Mouse (Mus musculus): ENCODE measurements around the gene Uqcc1. TPM values are rescaled to one million over a fixed set of nuclear protein-coding genes. Genes with fewer than 3 reads are reported as not detected.
A peak's percentile ranks its signal among the peaks of the same experiment; 100 is the strongest.
"Not testable (repeated sequence)": the region's sequence is repeated elsewhere in the genome, so short reads cannot be mapped to it uniquely, and the experiment has no call there.

The Uqcc1 gene
- polyA plus RNA-seq, 1 experiment from 2014 or later, result 31.7 TPM

- Histone ChIP-seq H3K9ac (replicated peaks) (no peak overlapping the region), H3K27me3 (ENCODE audit: insufficient read depth, low read length) (no peaks in the 10 kb centered on the region), H3K4me2 (ENCODE audit: low read depth, low read length) (no peak overlapping the region), H3K9me3 (ENCODE audit: low read length) (no peaks in the 10 kb centered on the region), H3K4me1 (ENCODE audit: insufficient read depth) (no peaks in the 10 kb centered on the region), H3K36me3 (replicated peaks; ENCODE audit: insufficient read depth, low read length) (no peaks in the 10 kb centered on the region), H3K27ac (ENCODE audit: low read depth) (no peak overlapping the region), H3K4me3 (ENCODE audit: low read depth, low read length) (no peak overlapping the region)
- no peak for TF ChIP-seq EP300 (IDR thresholded peaks at IDR 0.05; ENCODE audit: low read depth)
- no peak for TF ChIP-seq CTCF (IDR thresholded peaks at IDR 0.05; ENCODE audit: low read depth)
- 88% methylated on average over 40 of the region's 40 CpGs for WGBS (ENCODE audit: insufficient replicate concordance)
- DNase-seq, result no peak
- no peak for ATAC-seq
These were observed 11.8 kb upstream of the Uqcc1 start for GRCm38 (mm10) chr2:155941697-155942442.

- no peak within 1 kb of the TSS for H3K9ac ChIP-seq (replicated peaks)
- 76% methylated on average over 3 of the region's 3 CpGs for WGBS (ENCODE audit: insufficient replicate concordance)
- no peaks in the 10 kb centered on the region for H3K4me1 ChIP-seq (ENCODE audit: insufficient read depth)
- no peak within 1 kb of the TSS for H3K4me3 ChIP-seq (ENCODE audit: low read depth, low read length)
- H3K4me2 ChIP-seq (ENCODE audit: low read depth, low read length), result no peak within 1 kb of the TSS
- no peaks in the 10 kb centered on the region for H3K36me3 ChIP-seq (replicated peaks; ENCODE audit: insufficient read depth, low read length)
- H3K27ac ChIP-seq (ENCODE audit: low read depth), result no peak within 1 kb of the TSS
- TF ChIP-seq CTCF (IDR thresholded peaks at IDR 0.05; ENCODE audit: low read depth) (no peak), EP300 (IDR thresholded peaks at IDR 0.05; ENCODE audit: low read depth) (no peak)
- ATAC-seq, result no peak
- no peaks in the 10 kb centered on the region for H3K9me3 ChIP-seq (ENCODE audit: low read length)
- no peaks in the 10 kb centered on the region for H3K27me3 ChIP-seq (ENCODE audit: insufficient read depth, low read length)
- DNase-seq, result no peak
These were observed 10.6 kb upstream of the Uqcc1 start, which contains the start of gene Gm15557 for GRCm38 (mm10) chr2:155940681-155941080. Gene Gm15557, plus strand, starts transcription at chr2:155940728.

GRCm38 (mm10) chr2:155939897-155940529 lies 9.9 kb upstream of the Uqcc1 start:
- DNase-seq (no peak), ATAC-seq (no peak)
- Histone ChIP-seq H3K4me1 (ENCODE audit: insufficient read depth) (no peaks in the 10 kb centered on the region), H3K36me3 (replicated peaks; ENCODE audit: insufficient read depth, low read length) (no peaks in the 10 kb centered on the region), H3K9me3 (ENCODE audit: low read length) (no peaks in the 10 kb centered on the region), H3K9ac (replicated peaks) (no peak overlapping the region), H3K27me3 (ENCODE audit: insufficient read depth, low read length) (no peaks in the 10 kb centered on the region), H3K27ac (ENCODE audit: low read depth) (no peak overlapping the region), H3K4me3 (ENCODE audit: low read depth, low read length) (no peak overlapping the region), H3K4me2 (ENCODE audit: low read depth, low read length) (no peak overlapping the region)
- 57% methylated on average over 7 of the region's 7 CpGs for WGBS (ENCODE audit: insufficient replicate concordance)
- no peak for TF ChIP-seq CTCF (IDR thresholded peaks at IDR 0.05; ENCODE audit: low read depth)

- TF ChIP-seq CTCF (IDR thresholded peaks at IDR 0.05; ENCODE audit: low read depth) (no peak), EP300 (IDR thresholded peaks at IDR 0.05; ENCODE audit: low read depth) (no peak)
- H3K9ac ChIP-seq (replicated peaks), result peak overlapping the region; percentile 73; the same call in 1 of the 2 replicates
- H3K36me3 ChIP-seq (replicated peaks; ENCODE audit: insufficient read depth, low read length), result 0 out of 2 replicates have a peak, but pooled peaks cover 3% of the 10 kb centered on the region
- no peaks in the 10 kb centered on the region for H3K27me3 ChIP-seq (ENCODE audit: insufficient read depth, low read length)
- ATAC-seq (no peak), DNase-seq (no peak)
- H3K4me1 ChIP-seq (ENCODE audit: insufficient read depth), result peaks cover 18% of the 10 kb centered on the region
- no peak overlapping the region for H3K27ac ChIP-seq (ENCODE audit: low read depth)
- no peaks in the 10 kb centered on the region for H3K9me3 ChIP-seq (ENCODE audit: low read length)
- 51% methylated on average over 7 of the region's 7 CpGs for WGBS (ENCODE audit: insufficient replicate concordance)
- H3K4me3 ChIP-seq (ENCODE audit: low read depth, low read length), result peak overlapping the region; percentile 60
- peak overlapping the region; percentile 79 for H3K4me2 ChIP-seq (ENCODE audit: low read depth, low read length)
These were observed 1.3 kb downstream of the Uqcc1 start for GRCm38 (mm10) chr2:155928711-155929345.

GRCm38 (mm10) chr2:155925213-155925612 lies 4.9 kb downstream of the Uqcc1 start:
- H3K9me3 ChIP-seq (ENCODE audit: low read length); H3K4me2 ChIP-seq (ENCODE audit: low read depth, low read length); H3K36me3 ChIP-seq (replicated peaks; ENCODE audit: insufficient read depth, low read length); H3K9ac ChIP-seq (replicated peaks); H3K27me3 ChIP-seq (ENCODE audit: insufficient read depth, low read length); H3K27ac ChIP-seq (ENCODE audit: low read depth); ATAC-seq; DNase-seq; H3K4me3 ChIP-seq (ENCODE audit: low read depth, low read length): not testable (repeated sequence)
- peaks cover 11% of the 10 kb centered on the region for H3K4me1 ChIP-seq (ENCODE audit: insufficient read depth)
- WGBS (ENCODE audit: insufficient replicate concordance), result 60% methylated on average over 6 of the region's 6 CpGs

- H3K27me3 ChIP-seq (ENCODE audit: insufficient read depth, low read length), result no peaks in the 10 kb centered on the region
- DNase-seq (no peak), ATAC-seq (no peak)
- WGBS (ENCODE audit: insufficient replicate concordance), result 64% methylated on average over 7 of the region's 7 CpGs
- TF ChIP-seq CTCF (IDR thresholded peaks at IDR 0.05; ENCODE audit: low read depth) (no peak), EP300 (IDR thresholded peaks at IDR 0.05; ENCODE audit: low read depth) (no peak)
- peaks cover 17% of the 10 kb centered on the region; the same call in 1 of the 2 replicates for H3K36me3 ChIP-seq (replicated peaks; ENCODE audit: insufficient read depth, low read length)
- H3K4me1 ChIP-seq (ENCODE audit: insufficient read depth), result no peaks in the 10 kb centered on the region; the same call in 1 of the 2 replicates
- H3K4me2 ChIP-seq (ENCODE audit: low read depth, low read length), result no peak overlapping the region
- no peaks in the 10 kb centered on the region for H3K9me3 ChIP-seq (ENCODE audit: low read length)
- no peak overlapping the region for H3K27ac ChIP-seq (ENCODE audit: low read depth)
- H3K9ac ChIP-seq (replicated peaks), result no peak overlapping the region
- no peak overlapping the region for H3K4me3 ChIP-seq (ENCODE audit: low read depth, low read length)
These were observed 7.0 kb downstream of the Uqcc1 start for GRCm38 (mm10) chr2:155923143-155923542.

Measured in liver, postnatal 0 days (tissue).